Mouse (Mus musculus): ENCODE measurements around the gene Lman1l. TPM values are rescaled to one million over a fixed set of nuclear protein-coding genes. Genes with fewer than 3 reads are reported as not detected.

Gene Lman1l
- under 1 TPM; 0.05 to 0.18 TPM for polyA plus RNA-seq (2012; fragmentation: generic; extraction: Trizol)

GRCm38 (mm10) chr9:57620674-57621073, at the start of gene Lman1l:
Gene Lman1l, minus strand, starts transcription at chr9:57620774.

GRCm38 (mm10) chr9:57653283-57653682, 32.7 kb upstream of the Lman1l start, which contains the start of gene Csk:
Gene Csk, minus strand, starts transcription at chr9:57653631.

GRCm38 (mm10) chr9:57606139-57606851, 14.3 kb downstream of the Lman1l start, which contains the start of gene Cplx3:
Gene Cplx3, minus strand, starts transcription at chr9:57606281.

GRCm38 (mm10) chr9:57589224-57590126, 31.1 kb downstream of the Lman1l start, which contains the start of gene Ulk3:
Gene Ulk3, plus strand, starts transcription at chr9:57589452.

GRCm38 (mm10) chr9:57560861-57561710, 59.5 kb downstream of the Lman1l start, which contains the start of gene Scamp2:
Gene Scamp2, plus strand, starts transcription at chr9:57560943.

Other genes starting within 250 kb of the Lman1l start
- 10 to 100 TPM; 13.5 to 29.4 TPM for gene Ppcdc, start 180.7 kb downstream of the Lman1l start, polyA plus RNA-seq (2012; fragmentation: generic; extraction: Trizol)
- 1 to 10 TPM; 2.9 to 6.9 TPM for gene Scamp5, start 152.7 kb downstream of the Lman1l start, polyA plus RNA-seq (2012; fragmentation: generic; extraction: Trizol)
- gene Rpp25, start 116.7 kb downstream of the Lman1l start, polyA plus RNA-seq (2012; fragmentation: generic; extraction: Trizol) = under 1 TPM; 0.02 to 0.05 TPM
- 100 to 1,000 TPM; 315 to 450 TPM for gene Cox5a, start 99.5 kb downstream of the Lman1l start, polyA plus RNA-seq (2012; fragmentation: generic; extraction: Trizol)
- gene Fam219b, start 83.2 kb downstream of the Lman1l start, polyA plus RNA-seq (2012; fragmentation: generic; extraction: Trizol) = 10 to 100 TPM in 1 of 2 experiments, 1 to 10 TPM in 1; 5.1 to 17.4 TPM
- 10 to 100 TPM; 24.2 to 27.6 TPM for gene Mpi, start 68.0 kb downstream of the Lman1l start, polyA plus RNA-seq (2012; fragmentation: generic; extraction: Trizol)
- gene Scamp2, start 59.8 kb downstream of the Lman1l start, polyA plus RNA-seq (2012; fragmentation: generic; extraction: Trizol) = 10 to 100 TPM; 19.6 to 33.6 TPM
- gene Ulk3, start 31.3 kb downstream of the Lman1l start, polyA plus RNA-seq (2012; fragmentation: generic; extraction: Trizol) = 1 to 10 TPM in 1 of 2 experiments, under 1 TPM in 1; 0.68 to 9.3 TPM
- gene Cplx3, start 14.5 kb downstream of the Lman1l start, polyA plus RNA-seq (2012; fragmentation: generic; extraction: Trizol) = under 1 TPM in 1 of 2 experiments, not detected in 1; 0.07 TPM
- 10 to 100 TPM; 59.7 to 79.1 TPM for gene Csk, start 32.9 kb upstream of the Lman1l start, polyA plus RNA-seq (2012; fragmentation: generic; extraction: Trizol)
- gene Cyp1a2, start 62.9 kb upstream of the Lman1l start, polyA plus RNA-seq (2012; fragmentation: generic; extraction: Trizol) = not detected
- under 1 TPM in 1 of 2 experiments, not detected in 1; 0.11 TPM for gene Cyp1a1, start 67.2 kb upstream of the Lman1l start, polyA plus RNA-seq (2012; fragmentation: generic; extraction: Trizol)
- gene Edc3, start 87.8 kb upstream of the Lman1l start, polyA plus RNA-seq (2012; fragmentation: generic; extraction: Trizol) = 10 to 100 TPM in 1 of 2 experiments, 1 to 10 TPM in 1; 7.7 to 13.8 TPM
- 10 to 100 TPM; 15.2 to 38.2 TPM for gene Clk3, start 145.1 kb upstream of the Lman1l start, polyA plus RNA-seq (2012; fragmentation: generic; extraction: Trizol)
- gene Arid3b, start 216.0 kb upstream of the Lman1l start, polyA plus RNA-seq (2012; fragmentation: generic; extraction: Trizol) = 1 to 10 TPM in 1 of 2 experiments, under 1 TPM in 1; 0.41 to 1.1 TPM

All from C3H10T1/2 (cell line).